Mouse (Mus musculus): ENCODE data around the gene Add1. TPM values are rescaled to one million over a fixed set of nuclear protein-coding genes. Genes with fewer than 3 reads are reported as not detected.

Add1 gene
- 117 TPM in 2 replicates for polyA plus RNA-seq (2015; fragmentation: Nextera tagmentation; extraction: Ambion mirVana)

DNA sequence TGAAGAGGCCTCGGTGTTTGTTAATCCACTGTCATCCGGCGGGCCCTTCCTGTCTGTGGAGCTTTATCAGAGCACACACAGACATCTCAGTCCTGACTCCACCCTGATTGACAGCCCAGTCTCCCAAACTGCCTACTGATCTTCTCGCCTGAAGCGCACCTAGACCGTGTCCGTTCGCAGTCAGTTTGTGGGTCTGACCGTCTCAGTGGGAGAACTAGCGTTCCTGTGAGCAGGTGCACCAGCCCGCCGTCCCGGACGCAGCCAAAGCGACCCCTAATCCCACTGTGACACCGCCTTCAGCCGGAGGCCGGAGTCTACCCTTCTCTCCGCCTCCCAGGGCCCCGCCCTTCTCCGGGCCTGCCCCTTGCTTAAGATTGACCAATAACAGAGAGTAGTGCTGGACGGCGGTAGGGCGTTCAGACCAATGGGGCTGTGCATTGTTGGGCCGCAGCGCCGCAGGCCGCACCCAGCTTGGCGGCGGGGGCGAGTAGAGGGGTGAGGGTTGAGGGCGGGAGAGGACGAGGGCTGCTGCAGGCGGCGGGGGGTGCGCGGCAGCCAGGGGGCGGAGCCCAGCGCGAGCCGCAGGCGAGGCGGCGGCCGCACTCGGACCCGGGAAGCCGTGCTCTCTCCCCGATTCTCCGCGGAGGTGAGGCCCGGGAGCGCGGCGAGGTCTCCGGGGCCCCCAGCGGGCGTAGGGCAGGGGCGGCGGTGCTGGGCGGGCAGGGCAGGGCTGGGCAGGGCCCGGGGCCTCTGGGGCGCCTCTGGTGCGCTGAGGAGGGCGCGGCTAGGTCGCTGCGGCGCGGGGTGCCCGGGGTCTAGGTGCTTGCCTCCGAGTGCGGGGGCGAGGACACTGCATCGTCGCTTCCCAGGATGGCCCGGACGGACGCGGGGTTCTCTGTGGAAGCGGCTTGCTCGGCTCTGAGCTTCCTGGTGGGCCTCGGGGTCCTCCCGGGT lies at the start of gene Add1:
Gene Add1 (plus strand): TSS at position 397 of the 954 bp plus-strand sequence.

DNA sequence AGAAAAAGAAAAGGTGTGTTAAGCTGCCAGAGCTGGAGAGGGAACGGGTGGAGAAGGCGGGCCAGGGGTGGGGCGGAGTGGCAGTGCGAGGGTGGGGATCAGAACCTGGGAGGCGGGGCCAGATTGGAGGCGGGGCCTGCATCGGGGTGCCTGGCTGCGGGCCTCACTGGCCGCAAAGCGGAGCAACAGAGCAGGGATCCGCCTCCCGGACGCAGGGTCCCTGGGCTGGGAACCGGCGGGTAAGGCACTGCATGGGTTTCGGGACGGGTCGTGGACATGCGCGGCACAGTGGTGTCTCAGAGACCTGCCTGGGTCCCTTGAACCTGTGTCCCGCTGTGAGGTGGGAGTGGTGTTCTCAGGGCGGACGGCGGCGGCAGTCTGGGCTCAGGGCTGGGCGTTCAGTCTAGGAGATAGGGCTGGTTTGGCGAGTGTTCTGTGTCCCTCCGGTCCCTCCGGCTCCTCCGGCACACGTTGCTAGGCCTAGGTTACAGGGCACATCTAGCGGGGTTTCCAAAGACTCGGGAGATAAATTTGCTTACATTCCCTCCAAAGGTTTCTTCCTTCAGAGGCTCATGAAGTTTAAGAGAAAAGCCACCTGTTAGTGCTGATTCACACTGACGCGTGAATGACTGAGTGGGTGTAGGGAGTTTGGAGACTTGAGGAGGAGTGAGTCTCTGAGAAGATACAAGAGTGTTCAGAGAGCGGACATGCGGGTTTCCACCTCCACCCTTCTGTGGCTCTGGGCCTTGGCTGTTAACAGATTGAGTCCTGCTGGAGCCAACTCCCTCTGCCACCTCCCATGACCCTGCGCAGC lies 47.6 kb upstream of the Add1 start, which contains the start of gene Sh3bp2:
Gene Sh3bp2 (plus strand): TSS at position 176 of the 814 bp plus-strand sequence.

GRCm38 (mm10) chr5:34636481-34637287 lies 63.2 kb downstream of the Add1 start, which contains the start of gene Mfsd10:
Gene Mfsd10, minus strand, starts transcription at chr5:34637212.

GRCm38 (mm10) chr5:34659686-34660590 lies 86.5 kb downstream of the Add1 start, which contains the start of the genes Nop14 and Grk4:
Gene Nop14, minus strand, starts transcription at chr5:34660148.
Gene Grk4, plus strand, starts transcription at chr5:34660379.

Small RNA genes within 50 kb of the gene (microRNA-seq; reads per million reads assigned to microRNA genes)
- gene Mir7036b (ENCODE audit: borderline replicate concordance, insufficient number of aligned reads) = not detected

Other genes starting within 250 kb of the Add1 start
- 64.1 and 88.0 TPM in 2 replicates for gene Rnf4, start 237.4 kb upstream of the Add1 start, polyA plus RNA-seq (2015; fragmentation: Nextera tagmentation; extraction: Ambion mirVana)
- 4.9 and 5.6 TPM in 2 replicates for gene Fam193a, start 203.7 kb upstream of the Add1 start, polyA plus RNA-seq (2015; fragmentation: Nextera tagmentation; extraction: Ambion mirVana)
- gene Tnip2, start 59.7 kb upstream of the Add1 start, polyA plus RNA-seq (2015; fragmentation: Nextera tagmentation; extraction: Ambion mirVana) = 15.2 and 21.9 TPM in 2 replicates
- 10.6 and 12.1 TPM in 2 replicates for gene Sh3bp2, start 47.8 kb upstream of the Add1 start, polyA plus RNA-seq (2015; fragmentation: Nextera tagmentation; extraction: Ambion mirVana)
- 55.7 and 92.6 TPM in 2 replicates for gene Mfsd10, start 63.5 kb downstream of the Add1 start, polyA plus RNA-seq (2015; fragmentation: Nextera tagmentation; extraction: Ambion mirVana)
- gene Nop14, start 86.5 kb downstream of the Add1 start, polyA plus RNA-seq (2015; fragmentation: Nextera tagmentation; extraction: Ambion mirVana) = 11.7 and 14.9 TPM in 2 replicates
- gene Grk4, start 86.7 kb downstream of the Add1 start, polyA plus RNA-seq (2015; fragmentation: Nextera tagmentation; extraction: Ambion mirVana) = 4.0 and 4.5 TPM in 2 replicates
- gene Htt, start 188.1 kb downstream of the Add1 start, polyA plus RNA-seq (2015; fragmentation: Nextera tagmentation; extraction: Ambion mirVana) = 3.5 and 5.8 TPM in 2 replicates

Data from adrenal gland, postnatal 0 days (tissue).